27 mouse cellular contexts compared by ENCODE assay signal in the genomic region with DNA sequence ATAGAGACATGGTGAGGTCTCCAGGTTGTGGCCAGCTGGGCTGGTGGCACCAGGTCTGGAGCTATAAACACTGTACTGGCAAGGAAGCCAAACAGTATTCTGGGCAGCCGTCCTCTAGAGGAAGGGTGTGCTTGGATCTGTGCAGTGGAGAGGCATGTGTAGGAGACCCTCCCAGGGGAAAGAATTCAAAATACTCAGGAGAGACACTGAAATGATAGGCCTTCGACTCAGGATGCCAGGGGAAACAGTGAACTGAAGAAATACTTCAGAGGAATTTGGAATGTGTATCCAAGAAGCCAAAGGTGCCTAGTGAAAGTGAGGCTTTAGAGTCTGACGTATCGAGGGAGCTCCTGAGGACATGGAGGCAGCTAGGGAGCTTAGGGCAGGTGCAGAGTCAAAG. TPM values are rescaled to one million over a fixed set of nuclear protein-coding genes. Genes with fewer than 3 reads are reported as not detected.
DNase-seq lines count a peak whose midpoint lies in the region; ATAC-seq lines count a peak whose summit lies in the region.
"Had no signal": no experiment of that assay in that cellular context is flagged by ENCODE, and none has a peak within 500 bp of the region (broad histone marks: within the 10 kb centered on the region; RNA-seq: fewer than 3 reads in every experiment).

No protein-coding gene starts in this region.

- H3K27me3 ChIP-seq in heart, embryonic 13.5 days (replicated peaks), result no peaks in the 10 kb centered on the region
- no peaks in the 10 kb centered on the region for H3K27me3 ChIP-seq in lung, embryonic 15.5 days
- H3K27me3 ChIP-seq: hindbrain, embryonic 15.5 days; kidney, embryonic 15.5 days; limb, embryonic 13.5 days; midbrain, embryonic 15.5 days had no signal

- no peak for ATAC-seq in heart, embryonic 13.5 days (ENCODE audit: extremely low read depth, insufficient number of reproducible peaks, low FRiP score, low TSS enrichment)
- no peak for ATAC-seq in lung, embryonic 15.5 days (ENCODE audit: borderline replicate concordance, extremely low read depth, low FRiP score, low TSS enrichment)
- ATAC-seq: CD4-positive, CD25-positive, alpha-beta regulatory T cell, adult 4 months; forebrain, postnatal 0 days; inflammation-experienced regulatory T-cells, adult 6 months; midbrain, embryonic 15.5 days had no signal

- H3K4me3 ChIP-seq in heart, embryonic 13.5 days, result no peak overlapping the region
- H3K4me3 ChIP-seq in lung, embryonic 15.5 days, result no peak overlapping the region
- H3K4me3 ChIP-seq: erythroblast, embryonic 14.5 days; hindbrain, embryonic 10.5 days; hindbrain, embryonic 15.5 days; kidney, embryonic 15.5 days; limb, embryonic 13.5 days; midbrain, embryonic 10.5 days; midbrain, embryonic 15.5 days had no signal

- peak overlapping the region; percentile 5 for H3K27ac ChIP-seq in heart, embryonic 13.5 days (replicated peaks)
- H3K27ac ChIP-seq in lung, embryonic 15.5 days, result peak overlapping the region; percentile 39
- H3K27ac ChIP-seq: hindbrain, embryonic 10.5 days; hindbrain, embryonic 15.5 days; kidney, embryonic 15.5 days; limb, embryonic 13.5 days; midbrain, embryonic 10.5 days; midbrain, embryonic 15.5 days had no signal

- H3K9ac ChIP-seq in heart, embryonic 13.5 days, result no peak overlapping the region
- H3K9ac ChIP-seq in lung, embryonic 15.5 days, result no peak overlapping the region
- H3K9ac ChIP-seq: forebrain, postnatal 0 days; hindbrain, embryonic 15.5 days; kidney, embryonic 15.5 days; limb, embryonic 13.5 days; midbrain, embryonic 15.5 days had no signal

- no peaks in the 10 kb centered on the region for H3K36me3 ChIP-seq in heart, embryonic 13.5 days
- H3K36me3 ChIP-seq in lung, embryonic 15.5 days, result no peaks in the 10 kb centered on the region
- H3K36me3 ChIP-seq: hindbrain, embryonic 15.5 days; midbrain, embryonic 15.5 days had no signal

- no peak overlapping the region for H3K4me2 ChIP-seq in heart, embryonic 13.5 days
- no peak overlapping the region for H3K4me2 ChIP-seq in lung, embryonic 15.5 days
- H3K4me2 ChIP-seq: hindbrain, embryonic 15.5 days; kidney, embryonic 15.5 days; limb, embryonic 13.5 days; liver, embryonic 11.5 days; midbrain, embryonic 15.5 days had no signal

- WGBS in heart, embryonic 13.5 days, result 44% methylated on average over 4 of the region's 4 CpGs
- 53% methylated on average over 4 of the region's 4 CpGs for WGBS in lung, embryonic 15.5 days

- intact Hi-C loops in heart, postnatal 25 days (cut with DNase I), result no loop called here

- H3K4me1 ChIP-seq in heart, embryonic 13.5 days, result peaks cover 53% of the 10 kb centered on the region
- H3K4me1 ChIP-seq in lung, embryonic 15.5 days, result peaks cover 37% of the 10 kb centered on the region
- H3K4me1 ChIP-seq: hindbrain, embryonic 15.5 days; midbrain, embryonic 15.5 days had no signal

- H3K9me3 ChIP-seq in heart, embryonic 13.5 days, result no peaks in the 10 kb centered on the region
- H3K9me3 ChIP-seq in lung, embryonic 15.5 days, result no peaks in the 10 kb centered on the region
- H3K9me3 ChIP-seq: hindbrain, embryonic 10.5 days; hindbrain, embryonic 15.5 days; kidney, embryonic 15.5 days; midbrain, embryonic 10.5 days; midbrain, embryonic 15.5 days had no signal

- no peak for DNase-seq in heart, postnatal 25 days (ENCODE audit: low spot score)
- no peak for DNase-seq in lung, postnatal 14 days
- peak; percentile 64 for DNase-seq in lung, postnatal 25 days (ENCODE audit: low spot score)
- DNase-seq in ovary, postnatal 36 days (ENCODE audit: low spot score), result no peak
- DNase-seq in neural tube, embryonic 10.5 days (ENCODE audit: extremely low spot score, low spot score), result no peak
- DNase-seq: cerebellum, adult 18-20 months; cerebellum, postnatal 10 days; forebrain, postnatal 0 days; gastrocnemius, postnatal 10 days; kidney, adult 11 months; kidney, postnatal 25 days; right cerebral cortex, adult 18-20 months; spleen, adult 18-20 months; thymus, adult 2 months; thymus, postnatal 36 days had no signal

RNA-seq across cellular contexts. Expression of a gene that starts 23.4 kb away (rescaled TPM):
- polyA plus RNA-seq in heart, embryonic 13.5 days (2015; fragmentation: Nextera tagmentation; extraction: Ambion mirVana), result 6.8 and 8.2 TPM in 2 replicates
- total RNA-seq in heart, postnatal 25 days (2021), result 10 to 100 TPM; 10.1 to 12.7 TPM
- polyA plus RNA-seq in lung, embryonic 15.5 days (2015; fragmentation: Nextera tagmentation; extraction: Ambion mirVana), result 19.0 and 22.2 TPM in 2 replicates
